Mouse (Mus musculus) erythroblast, embryonic 14.5 days (primary cell): Measurements from ENCODE around the gene Gm17490.

Experiments used
- GATA1 ChIP-seq: IDR thresholded peaks from 2 replicates; pipeline ENCODE4 v1.6.1; 2012; ENCODE audit warnings: low read length, inconsistent platforms, mixed read lengths
- TAL1 ChIP-seq: IDR thresholded peaks from 3 replicates; pipeline ENCODE4 v1.6.1; 2012; ENCODE audit warnings: low read length, inconsistent platforms, mixed read lengths

GRCm38 (mm10) chr2:11663961-11664360 lies 37.9 kb upstream of the Gm17490 start:
- TF ChIP-seq GATA1 (no peak), TAL1 (no peak)
